Mouse (Mus musculus): ENCODE data around the gene Tex14. TPM values are rescaled to one million over a fixed set of nuclear protein-coding genes. Genes with fewer than 3 reads are reported as not detected.
"Not testable (repeated sequence)": the region's sequence is repeated elsewhere in the genome, so short reads cannot be mapped to it uniquely, and the experiment has no call there.

Tex14 gene
- polyA plus RNA-seq, 1 experiment from 2014 or later: 0.13 TPM

DNA sequence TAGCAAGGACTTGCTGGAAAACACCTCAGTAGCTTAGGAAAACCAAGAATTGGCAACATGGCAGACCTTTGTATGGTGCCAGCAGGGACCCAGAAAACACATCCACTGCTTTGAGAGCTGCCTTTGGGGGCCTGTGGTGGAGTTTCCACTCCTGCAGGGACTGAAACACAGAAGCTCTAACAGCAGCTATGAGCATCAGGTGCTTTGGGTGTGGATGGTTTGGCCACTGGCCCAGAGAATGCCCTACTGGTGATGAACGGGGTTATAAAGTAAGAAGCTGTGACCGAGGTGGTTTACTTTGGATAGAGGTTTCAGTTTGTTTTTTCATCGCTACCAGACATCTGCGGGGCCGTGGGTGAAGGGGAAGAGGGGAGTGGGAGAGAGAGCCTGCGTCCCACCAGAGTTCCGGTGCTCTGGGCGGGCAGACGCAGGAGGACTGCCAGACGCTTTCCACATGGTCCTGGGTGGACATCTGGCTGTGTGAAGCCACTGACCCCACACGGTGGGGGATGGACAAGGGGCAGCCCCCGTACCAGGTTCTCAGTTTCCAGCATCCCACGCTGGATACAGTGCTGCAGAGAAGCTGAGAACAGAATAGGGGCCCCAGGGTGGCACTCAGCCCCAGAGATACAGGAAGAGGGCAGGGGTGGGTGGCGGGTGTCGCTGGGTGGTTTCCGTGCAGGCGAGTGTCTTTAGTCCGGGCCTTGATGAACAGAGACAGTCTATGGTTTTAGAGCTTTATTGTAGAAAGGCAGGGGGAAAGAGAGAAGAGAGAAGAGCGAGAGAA is 62.8 kb downstream of the Tex14 start:
- Histone ChIP-seq H3K4me3 (ENCODE audit: inconsistent target) (no peak overlapping the region), H3K36me3 (ENCODE audit: inconsistent target) (no peaks in the 10 kb centered on the region), H3K27ac (no peak overlapping the region), H3K79me2 (ENCODE audit: inconsistent target) (no peaks in the 10 kb centered on the region)
- WGBS (ENCODE audit: missing documents): 40% methylated on average over 18 of the region's 19 CpGs

DNA sequence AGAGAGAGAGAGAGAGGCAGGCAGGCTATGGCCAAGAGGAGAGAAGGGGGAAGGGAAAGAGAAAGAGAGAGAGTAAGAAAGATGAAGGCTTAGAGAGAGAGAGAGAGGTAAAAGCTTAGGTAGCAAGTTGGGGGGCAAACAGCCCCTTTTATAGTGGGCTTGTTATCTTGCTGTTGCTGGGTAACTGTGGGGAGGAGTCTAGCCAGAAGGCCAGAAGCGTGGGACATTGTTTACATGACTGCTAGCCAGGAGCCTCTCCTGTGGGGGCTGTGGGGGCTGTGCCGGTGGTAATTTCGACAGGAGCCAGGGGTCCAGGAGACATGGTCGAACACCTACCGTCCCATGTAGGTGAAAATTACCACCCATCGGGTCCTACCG is 63.4 kb downstream of the Tex14 start:
- Histone ChIP-seq H3K27ac (no peak overlapping the region), H3K36me3 (ENCODE audit: inconsistent target) (no peaks in the 10 kb centered on the region), H3K79me2 (ENCODE audit: inconsistent target) (no peaks in the 10 kb centered on the region), H3K4me3 (ENCODE audit: inconsistent target) (no peak overlapping the region)
- 64% methylated on average over 7 of the region's 7 CpGs for WGBS (ENCODE audit: missing documents)

- Histone ChIP-seq H3K4me3 (ENCODE audit: inconsistent target) (no peak overlapping the region), H3K79me2 (ENCODE audit: inconsistent target) (no peaks in the 10 kb centered on the region), H3K36me3 (ENCODE audit: inconsistent target) (no peaks in the 10 kb centered on the region), H3K27ac (no peak overlapping the region)
- WGBS (ENCODE audit: missing documents): 61% methylated on average over 6 of the region's 9 CpGs
Measured at GRCm38 (mm10) chr11:87468706-87469315, 63.9 kb downstream of the Tex14 start.

DNA sequence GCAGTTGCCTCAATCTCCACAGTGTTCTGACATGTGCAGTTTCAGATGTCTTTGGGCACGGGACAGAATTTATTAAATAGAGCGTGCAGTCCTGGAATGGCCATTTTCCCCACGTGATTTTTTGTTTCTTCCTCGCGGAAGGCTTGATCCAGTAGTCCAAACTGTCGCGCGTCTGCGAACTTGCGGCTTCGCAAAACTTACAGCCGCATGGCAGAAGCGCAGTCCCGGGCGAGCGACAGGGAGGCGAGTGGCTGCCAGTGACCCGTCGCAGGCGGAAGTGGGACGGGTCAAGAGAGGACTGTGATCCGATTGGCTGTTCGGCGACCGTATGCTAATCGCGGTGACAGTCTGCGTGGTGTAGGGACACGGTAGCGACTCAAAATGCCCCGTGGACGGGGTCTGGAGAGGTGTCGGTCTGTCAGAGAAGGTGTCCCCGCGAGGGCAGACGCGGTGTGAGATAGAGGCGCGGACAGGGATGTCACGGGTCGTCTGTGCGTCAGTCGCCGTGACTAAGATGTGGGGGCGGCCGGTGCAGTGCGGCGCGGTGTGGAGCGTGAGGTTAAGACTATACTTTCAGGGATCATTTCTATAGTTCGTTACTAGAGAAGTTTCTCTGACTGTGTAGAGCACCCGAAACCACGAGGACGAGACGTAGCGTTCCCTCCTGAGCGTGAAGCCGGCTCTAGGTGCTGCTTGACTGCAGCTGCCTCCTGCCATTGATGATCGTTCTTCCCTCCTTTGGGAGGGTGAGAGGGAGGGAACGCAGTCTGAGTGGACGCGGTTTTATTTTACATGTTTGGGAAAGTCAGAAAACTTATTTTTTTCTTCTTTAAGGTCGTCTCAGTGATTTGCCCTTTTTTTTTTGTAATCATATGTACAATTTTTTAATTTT is 66.2 kb downstream of the Tex14 start:
- H3K79me2 ChIP-seq (ENCODE audit: inconsistent target); H3K36me3 ChIP-seq (ENCODE audit: inconsistent target); H3K27ac ChIP-seq; H3K4me3 ChIP-seq (ENCODE audit: inconsistent target): not testable (repeated sequence)
- WGBS (ENCODE audit: missing documents): 0% methylated on average over 14 of the region's 63 CpGs

DNA sequence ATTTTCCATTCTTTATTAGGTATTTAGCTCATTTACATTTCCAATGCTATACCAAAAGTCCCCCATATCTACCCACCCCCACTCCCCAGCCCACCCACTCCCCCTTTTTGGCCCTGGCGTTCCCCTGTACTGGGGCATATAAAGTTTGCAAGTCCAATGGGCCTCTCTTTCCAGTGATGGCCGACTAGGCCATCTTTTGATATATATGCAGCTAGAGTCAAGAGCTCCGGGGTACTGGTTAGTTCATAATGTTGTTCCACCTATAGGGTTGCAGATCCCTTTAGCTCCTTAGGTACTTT is 66.8 kb downstream of the Tex14 start:
- H3K4me3 ChIP-seq (ENCODE audit: inconsistent target); H3K36me3 ChIP-seq (ENCODE audit: inconsistent target); H3K27ac ChIP-seq; H3K79me2 ChIP-seq (ENCODE audit: inconsistent target): not testable (repeated sequence)
- WGBS (ENCODE audit: missing documents): no CpG with 5 or more reads among the region's 3 CpGs

DNA sequence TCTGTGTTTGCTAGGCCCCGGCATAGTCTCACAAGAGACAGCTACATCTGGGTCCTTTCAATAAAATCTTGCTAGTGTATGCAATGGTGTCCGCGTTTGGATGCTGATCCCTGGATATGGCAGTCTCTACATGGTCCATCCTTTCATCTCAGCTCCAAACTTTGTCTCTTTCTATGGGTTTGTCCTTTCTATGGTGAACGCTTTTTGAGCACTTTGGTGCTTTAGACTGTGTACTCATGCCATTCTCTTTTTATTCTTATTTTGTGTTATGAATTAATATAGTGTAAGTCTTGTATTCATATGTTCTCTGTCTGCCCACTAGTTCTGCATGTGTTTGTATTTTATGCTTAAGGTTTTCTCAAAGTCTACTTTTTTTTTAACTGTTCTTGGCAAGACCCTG is 67.2 kb downstream of the Tex14 start:
- not testable (repeated sequence) for H3K4me3 ChIP-seq (ENCODE audit: inconsistent target); H3K27ac ChIP-seq; H3K36me3 ChIP-seq (ENCODE audit: inconsistent target); H3K79me2 ChIP-seq (ENCODE audit: inconsistent target)
- WGBS (ENCODE audit: missing documents): 56% methylated on average over 3 of the region's 4 CpGs

- H3K79me2 ChIP-seq (ENCODE audit: inconsistent target); H3K27ac ChIP-seq; H3K4me3 ChIP-seq (ENCODE audit: inconsistent target); H3K36me3 ChIP-seq (ENCODE audit: inconsistent target): not testable (repeated sequence)
- WGBS (ENCODE audit: missing documents): 89% methylated on average over 2 of the region's 2 CpGs
Measured at GRCm38 (mm10) chr11:87479172-87479571, 74.3 kb downstream of the Tex14 start.

- 89% methylated on average over 3 of the region's 3 CpGs for WGBS (ENCODE audit: missing documents)
- no peak overlapping the region for H3K4me3 ChIP-seq (ENCODE audit: inconsistent target)
- H3K27ac ChIP-seq: no peak overlapping the region
- H3K36me3 ChIP-seq (ENCODE audit: inconsistent target): no peaks in the 10 kb centered on the region
- no peaks in the 10 kb centered on the region for H3K79me2 ChIP-seq (ENCODE audit: inconsistent target)
Measured at GRCm38 (mm10) chr11:87483796-87484326, 79.0 kb downstream of the Tex14 start.

- Histone ChIP-seq H3K4me3 (ENCODE audit: inconsistent target) (no peak overlapping the region), H3K79me2 (ENCODE audit: inconsistent target) (no peaks in the 10 kb centered on the region), H3K36me3 (ENCODE audit: inconsistent target) (no peaks in the 10 kb centered on the region), H3K27ac (no peak overlapping the region)
- 92% methylated on average over 3 of the region's 3 CpGs for WGBS (ENCODE audit: missing documents)
Measured at GRCm38 (mm10) chr11:87488948-87489347, 84.1 kb downstream of the Tex14 start.

GRCm38 (mm10) chr11:87504690-87505214 is 99.9 kb downstream of the Tex14 start:
- H3K36me3 ChIP-seq (ENCODE audit: inconsistent target): no peaks in the 10 kb centered on the region
- no peaks in the 10 kb centered on the region for H3K79me2 ChIP-seq (ENCODE audit: inconsistent target)
- WGBS (ENCODE audit: missing documents): 67% methylated on average over 5 of the region's 5 CpGs
- no peak overlapping the region for H3K4me3 ChIP-seq (ENCODE audit: inconsistent target)
- no peak overlapping the region for H3K27ac ChIP-seq

GRCm38 (mm10) chr11:87506502-87506901 is 101.6 kb downstream of the Tex14 start:
- no peak overlapping the region for H3K27ac ChIP-seq
- no peaks in the 10 kb centered on the region for H3K79me2 ChIP-seq (ENCODE audit: inconsistent target)
- WGBS (ENCODE audit: missing documents): 98% methylated on average over 3 of the region's 3 CpGs
- H3K4me3 ChIP-seq (ENCODE audit: inconsistent target): no peak overlapping the region
- no peaks in the 10 kb centered on the region for H3K36me3 ChIP-seq (ENCODE audit: inconsistent target)

DNA sequence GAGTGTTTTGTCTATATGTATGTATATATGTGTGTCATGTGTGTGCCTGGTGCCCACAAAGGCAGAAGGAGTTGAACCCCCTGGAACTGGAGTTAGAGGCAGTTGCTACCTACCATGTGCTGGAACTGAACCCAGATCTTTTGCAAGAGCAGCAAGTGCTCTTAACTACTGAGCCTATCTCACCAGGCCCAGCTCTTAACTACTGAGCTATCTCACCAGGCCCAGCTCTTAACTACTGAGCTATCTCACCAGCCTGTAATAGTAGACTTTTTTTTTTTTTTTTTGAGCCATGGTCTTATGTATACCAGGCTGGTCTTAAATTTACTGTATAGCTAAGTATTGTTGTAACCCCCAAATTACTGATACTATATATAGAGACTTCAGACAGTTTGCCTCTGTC is 102.2 kb downstream of the Tex14 start:
- no peak overlapping the region for H3K27ac ChIP-seq
- no peaks in the 10 kb centered on the region for H3K36me3 ChIP-seq (ENCODE audit: inconsistent target)
- no peak overlapping the region for H3K4me3 ChIP-seq (ENCODE audit: inconsistent target)
- no peaks in the 10 kb centered on the region for H3K79me2 ChIP-seq (ENCODE audit: inconsistent target)

DNA sequence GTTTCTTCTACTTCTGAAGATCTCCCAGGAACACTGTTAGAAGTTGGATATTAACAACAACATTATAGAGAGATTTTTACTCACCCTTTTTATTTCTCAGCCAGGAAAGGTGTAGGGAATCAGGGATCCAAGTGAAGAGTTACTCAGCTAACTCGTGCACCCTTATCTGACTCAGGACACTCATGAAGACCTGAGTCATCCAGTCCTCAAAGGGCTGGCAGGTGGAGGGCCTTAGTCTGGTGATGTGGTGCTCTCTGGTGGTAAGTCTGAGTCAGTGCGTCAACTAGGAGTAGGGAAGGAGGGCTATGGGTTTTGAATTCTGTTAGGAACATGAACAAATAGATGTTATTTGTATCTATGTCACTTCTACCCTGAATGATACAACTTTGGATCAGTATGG is 114.4 kb downstream of the Tex14 start:
- H3K27ac ChIP-seq: no peak overlapping the region
- WGBS (ENCODE audit: missing documents): 6% methylated on average over 2 of the region's 2 CpGs
- H3K36me3 ChIP-seq (ENCODE audit: inconsistent target): no peaks in the 10 kb centered on the region
- H3K4me3 ChIP-seq (ENCODE audit: inconsistent target): no peak overlapping the region
- H3K79me2 ChIP-seq (ENCODE audit: inconsistent target): no peaks in the 10 kb centered on the region

- Histone ChIP-seq H3K79me2 (ENCODE audit: inconsistent target) (no peaks in the 10 kb centered on the region), H3K36me3 (ENCODE audit: inconsistent target) (no peaks in the 10 kb centered on the region), H3K4me3 (ENCODE audit: inconsistent target) (no peak overlapping the region), H3K27ac (no peak overlapping the region)
- WGBS (ENCODE audit: missing documents): 17% methylated on average over 5 of the region's 5 CpGs
Measured at GRCm38 (mm10) chr11:87523466-87523865, 118.6 kb downstream of the Tex14 start.

DNA sequence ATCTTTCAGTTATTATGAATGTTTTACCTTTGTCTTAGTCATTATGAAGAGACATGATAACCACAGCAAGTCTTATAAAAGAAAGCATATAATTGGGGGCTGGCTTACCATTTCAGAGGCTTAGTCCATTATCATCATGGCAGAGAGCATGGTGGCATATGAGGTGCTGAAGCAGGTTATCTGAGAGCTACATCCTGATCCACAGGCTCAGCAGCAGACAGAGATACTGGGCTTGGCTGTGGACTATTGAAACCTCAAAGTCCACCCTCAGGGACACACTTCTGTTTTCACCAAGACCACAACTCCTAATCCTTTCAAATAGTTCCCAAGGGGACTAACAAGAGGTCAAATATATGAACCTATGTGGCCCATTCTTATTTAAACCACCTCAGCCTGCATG is 119.1 kb downstream of the Tex14 start:
- Histone ChIP-seq H3K27ac (no peak overlapping the region), H3K4me3 (ENCODE audit: inconsistent target) (no peak overlapping the region), H3K79me2 (ENCODE audit: inconsistent target) (no peaks in the 10 kb centered on the region), H3K36me3 (ENCODE audit: inconsistent target) (no peaks in the 10 kb centered on the region)

Data from macrophage (primary cell).